ENCODE assay signal across 26 mouse cellular contexts in the genomic region with DNA sequence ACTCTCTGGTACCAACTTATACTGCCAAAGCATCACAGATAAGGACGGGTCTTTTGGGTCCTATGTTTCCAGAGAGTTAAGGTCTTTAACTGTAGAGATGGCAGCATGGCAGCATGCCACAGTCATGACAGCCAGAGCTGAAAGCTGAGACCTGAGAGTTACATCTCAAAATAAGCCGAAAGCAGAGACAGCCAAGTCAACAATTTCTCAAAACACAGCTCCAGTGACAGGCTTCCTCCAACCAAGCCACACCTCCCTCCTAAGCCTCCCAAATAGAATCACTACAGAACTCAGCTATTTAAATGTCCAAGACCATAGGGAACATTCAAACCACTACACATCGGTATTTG. TPM values are rescaled to one million over a fixed set of nuclear protein-coding genes. Genes with fewer than 3 reads are reported as not detected.
DNase-seq lines count a peak whose midpoint lies in the region; ATAC-seq and TF ChIP-seq lines count a peak whose summit lies in the region.
"Had no signal": no experiment of that assay in that cellular context is flagged by ENCODE, and none has a peak within 500 bp of the region (broad histone marks: within the 10 kb centered on the region; RNA-seq: fewer than 3 reads in every experiment).

No protein-coding gene starts in this region.

- WGBS in forebrain, embryonic 16.5 days: 61% methylated on average over 3 of the region's 3 CpGs
- WGBS in forebrain, embryonic 13.5 days: 90% methylated on average over 3 of the region's 3 CpGs
- whole genome bisulfite sequencing in lung, embryonic 15.5 days: 52% methylated on average over 3 of the region's 3 CpGs
- 65% methylated on average over 3 of the region's 3 CpGs for WGBS in hindbrain, postnatal 0 days

- no peaks in the 10 kb centered on the region for H3K9me3 ChIP-seq in forebrain, embryonic 16.5 days (ENCODE audit: control insufficient read depth, low read length)
- H3K9me3 ChIP-seq in forebrain, embryonic 13.5 days (replicated peaks): no peaks in the 10 kb centered on the region
- no peaks in the 10 kb centered on the region for H3K9me3 ChIP-seq in lung, embryonic 15.5 days
- H3K9me3 ChIP-seq in hindbrain, postnatal 0 days (ENCODE audit: low read length): no peaks in the 10 kb centered on the region
- H3K9me3 ChIP-seq: hindbrain, embryonic 10.5 days; intestine, embryonic 15.5 days; liver, embryonic 12.5 days had no signal

- ATAC-seq in forebrain, embryonic 16.5 days: peak; percentile 28; the same call in 1 of the 2 replicates
- no peak for ATAC-seq in forebrain, embryonic 13.5 days
- ATAC-seq in lung, embryonic 15.5 days (ENCODE audit: borderline replicate concordance, extremely low read depth, low FRiP score, low TSS enrichment): peak; percentile 35; the same call in 1 of the 2 replicates
- ATAC-seq in hindbrain, postnatal 0 days: no peak
- ATAC-seq: hindbrain, embryonic 16.5 days; intestine, embryonic 15.5 days; liver, embryonic 12.5 days; liver, postnatal 0 days had no signal

- no peak for DNase-seq in lung, postnatal 36 days
- DNase-seq in brain, embryonic 14.5 days (ENCODE audit: low read depth): peak; percentile 46
- peak; percentile 52 for DNase-seq in gastrocnemius, postnatal 14 days
- DNase-seq in adrenal gland, postnatal 14 days: no peak
- DNase-seq in hindbrain, postnatal 0 days (ENCODE audit: low spot score): no peak
- DNase-seq: adrenal gland, postnatal 36 days; cerebellum, adult 2 months; cerebellum, postnatal 14 days; heart, adult 2 months; heart, postnatal 14 days; kidney, adult 2 months; kidney, postnatal 36 days; liver, postnatal 0 days; midbrain, embryonic 14.5 days; thymus, postnatal 4 days had no signal

- H3K4me3 ChIP-seq in forebrain, embryonic 16.5 days (replicated peaks; ENCODE audit: low read length): no peak overlapping the region
- H3K4me3 ChIP-seq in forebrain, embryonic 13.5 days: no peak overlapping the region
- H3K4me3 ChIP-seq in lung, embryonic 15.5 days: no peak overlapping the region
- no peak overlapping the region for H3K4me3 ChIP-seq in hindbrain, postnatal 0 days (ENCODE audit: low read length)
- H3K4me3 ChIP-seq: erythroblast, embryonic 14.5 days; heart, adult 2 months; hindbrain, embryonic 10.5 days; intestine, embryonic 15.5 days; layer of hippocampus, adult 2 months; liver, embryonic 12.5 days had no signal

- intact Hi-C loops in gastrocnemius, postnatal 14 days (cut with DNase I; ENCODE audit: low total_unique reads): no loop called here

- no peak overlapping the region for H3K9ac ChIP-seq in forebrain, embryonic 16.5 days (replicated peaks; ENCODE audit: low read depth, low read length)
- no peak overlapping the region for H3K9ac ChIP-seq in forebrain, embryonic 13.5 days
- no peak overlapping the region for H3K9ac ChIP-seq in lung, embryonic 15.5 days
- H3K9ac ChIP-seq in hindbrain, postnatal 0 days (replicated peaks; ENCODE audit: low read length): no peak overlapping the region
- H3K9ac ChIP-seq: intestine, embryonic 15.5 days; liver, embryonic 12.5 days; liver, postnatal 0 days had no signal

- no peak for TF ChIP-seq CTCF in brain, embryonic 14.5 days (IDR thresholded peaks at IDR 0.05; ENCODE audit: borderline replicate concordance, extremely low read depth, insufficient read depth, insufficient read length)
- no peak for TF ChIP-seq CTCF in hindbrain, postnatal 0 days (IDR thresholded peaks at IDR 0.05; ENCODE audit: low read depth)

- no peak overlapping the region for H3K27ac ChIP-seq in forebrain, embryonic 16.5 days (ENCODE audit: low read length)
- H3K27ac ChIP-seq in forebrain, embryonic 13.5 days: no peak overlapping the region
- H3K27ac ChIP-seq in lung, embryonic 15.5 days: no peak overlapping the region; the same call in 1 of the 2 replicates
- H3K27ac ChIP-seq in hindbrain, postnatal 0 days: no peak overlapping the region
- H3K27ac ChIP-seq: heart, adult 2 months; hindbrain, embryonic 10.5 days; intestine, embryonic 15.5 days; liver, embryonic 12.5 days had no signal

- H3K27me3 ChIP-seq in forebrain, embryonic 16.5 days (replicated peaks; ENCODE audit: control insufficient read depth, insufficient read depth, low read length): no peaks in the 10 kb centered on the region
- H3K27me3 ChIP-seq in forebrain, embryonic 13.5 days: no peaks in the 10 kb centered on the region
- no peaks in the 10 kb centered on the region for H3K27me3 ChIP-seq in lung, embryonic 15.5 days
- H3K27me3 ChIP-seq in hindbrain, postnatal 0 days (ENCODE audit: insufficient read depth, low read length): no peaks in the 10 kb centered on the region
- H3K27me3 ChIP-seq: intestine, embryonic 15.5 days; liver, embryonic 12.5 days had no signal

- no peak overlapping the region for H3K4me2 ChIP-seq in forebrain, embryonic 16.5 days (ENCODE audit: low read length)
- no peak overlapping the region for H3K4me2 ChIP-seq in forebrain, embryonic 13.5 days
- H3K4me2 ChIP-seq in lung, embryonic 15.5 days: no peak overlapping the region
- no peak overlapping the region for H3K4me2 ChIP-seq in hindbrain, postnatal 0 days (ENCODE audit: low read depth, low read length)
- H3K4me2 ChIP-seq: intestine, embryonic 15.5 days; liver, embryonic 12.5 days had no signal

- H3K36me3 ChIP-seq in forebrain, embryonic 16.5 days (ENCODE audit: control insufficient read depth, insufficient read depth): no peaks in the 10 kb centered on the region
- no peaks in the 10 kb centered on the region for H3K36me3 ChIP-seq in forebrain, embryonic 13.5 days (ENCODE audit: poor library complexity, severe bottlenecking)
- H3K36me3 ChIP-seq in lung, embryonic 15.5 days: no peaks in the 10 kb centered on the region
- no peaks in the 10 kb centered on the region for H3K36me3 ChIP-seq in hindbrain, postnatal 0 days (ENCODE audit: insufficient read depth, low read length)
- H3K36me3 ChIP-seq: intestine, embryonic 15.5 days had no signal

- no peak for TF ChIP-seq POLR2A in brain, embryonic 14.5 days (IDR thresholded peaks at IDR 0.05; ENCODE audit: borderline replicate concordance, extremely low read depth, insufficient read depth, insufficient read length, poor library complexity, severe bottlenecking)

- H3K4me1 ChIP-seq in forebrain, embryonic 16.5 days (replicated peaks; ENCODE audit: control insufficient read depth, insufficient read depth, low read length): peaks cover 17% of the 10 kb centered on the region
- peaks cover 17% of the 10 kb centered on the region for H3K4me1 ChIP-seq in forebrain, embryonic 13.5 days
- H3K4me1 ChIP-seq in lung, embryonic 15.5 days: peaks cover 36% of the 10 kb centered on the region
- no peaks in the 10 kb centered on the region for H3K4me1 ChIP-seq in hindbrain, postnatal 0 days (ENCODE audit: insufficient read depth, low read length)

RNA-seq across cellular contexts. Expression of gene Igf2bp3, which starts 58.0 kb away (rescaled TPM):
- polyA plus RNA-seq in forebrain, embryonic 16.5 days (2015; fragmentation: Nextera tagmentation; extraction: Ambion mirVana): 34.1 and 39.0 TPM in 2 replicates
- 55.2 and 56.9 TPM in 2 replicates for polyA plus RNA-seq in forebrain, embryonic 13.5 days (2015; fragmentation: Nextera tagmentation; extraction: Ambion mirVana)
- polyA plus RNA-seq in lung, embryonic 15.5 days (2015; fragmentation: Nextera tagmentation; extraction: Ambion mirVana): 46.5 and 50.5 TPM in 2 replicates
- 22.0 and 22.6 TPM in 2 replicates for polyA plus RNA-seq in brain, embryonic 14.5 days (2012; rRNA removed)
- 1 to 10 TPM in 1 of 2 experiments, under 1 TPM in 1; 0.86 to 1.1 TPM for total RNA-seq in gastrocnemius, postnatal 14 days (2021)
- total RNA-seq in adrenal gland, postnatal 14 days (2021): 2.8 and 3.1 TPM in 2 replicates
- 8.9 and 13.3 TPM in 2 replicates for total RNA-seq in hindbrain, postnatal 0 days (2014; rRNA removed)
- polyA plus RNA-seq in hindbrain, postnatal 0 days (2015; fragmentation: Nextera tagmentation; extraction: Ambion mirVana): 16.1 and 16.6 TPM in 2 replicates
- total RNA-seq: heart, adult 2 months; layer of hippocampus, adult 2 months; left cerebral cortex, adult 8-10 months had no signal
- polyA plus RNA-seq: cortical plate, adult 2 months; heart, adult 2 months had no signal

Comparison
In these comparisons a context has a peak if more than half of its experiments do, and no peak if none do; other contexts are left out.
1. ATAC-seq: peak in forebrain, embryonic 16.5 days (single experiment) and lung, embryonic 15.5 days (single experiment); none in forebrain, embryonic 13.5 days (single experiment) and hindbrain, postnatal 0 days (single experiment).
2. DNase-seq: peak in brain, embryonic 14.5 days (single experiment) and gastrocnemius, postnatal 14 days (single experiment); none in lung, postnatal 36 days (single experiment), adrenal gland, postnatal 14 days (single experiment) and hindbrain, postnatal 0 days (single experiment).